Mouse (Mus musculus): ENCODE results near the gene Hecw2.

The Hecw2 gene

GRCm38 (mm10) chr1:54118342-54118973 lies 76.5 kb downstream of the Hecw2 start:
- DNase-seq (ENCODE audit: low spot score in 2 of 2), result no peak

- no peak for DNase-seq (ENCODE audit: low spot score in 2 of 2)
Observed at GRCm38 (mm10) chr1:54110920-54111605, 83.9 kb downstream of the Hecw2 start.

GRCm38 (mm10) chr1:54109255-54109654 lies 85.7 kb downstream of the Hecw2 start:
- DNase-seq (ENCODE audit: low spot score in 2 of 2), result no peak

- DNase-seq (ENCODE audit: low spot score in 2 of 2), result no peak
Observed at GRCm38 (mm10) chr1:54106756-54107155, 88.2 kb downstream of the Hecw2 start.

GRCm38 (mm10) chr1:54079708-54080107 lies 115.3 kb downstream of the Hecw2 start:
- DNase-seq (ENCODE audit: low spot score in 2 of 2), result no peak

GRCm38 (mm10) chr1:54074456-54074855 lies 120.5 kb downstream of the Hecw2 start:
- no peak for DNase-seq (ENCODE audit: low spot score in 2 of 2)

- no peak for DNase-seq (ENCODE audit: low spot score in 2 of 2)
Observed at GRCm38 (mm10) chr1:54070121-54070520, 124.8 kb downstream of the Hecw2 start.

- no peak for DNase-seq (ENCODE audit: low spot score in 2 of 2)
Observed at GRCm38 (mm10) chr1:54068248-54068647, 126.7 kb downstream of the Hecw2 start.

GRCm38 (mm10) chr1:54065434-54065833 lies 129.5 kb downstream of the Hecw2 start:
- DNase-seq (ENCODE audit: low spot score in 2 of 2), result no peak

GRCm38 (mm10) chr1:54061078-54061477 lies 133.9 kb downstream of the Hecw2 start:
- DNase-seq (ENCODE audit: low spot score in 2 of 2), result no peak

- DNase-seq (ENCODE audit: low spot score in 2 of 2), result no peak
Observed at GRCm38 (mm10) chr1:54059731-54060130, 135.2 kb downstream of the Hecw2 start.

GRCm38 (mm10) chr1:54052771-54053170 lies 142.2 kb downstream of the Hecw2 start:
- no peak for DNase-seq (ENCODE audit: low spot score in 2 of 2)

- DNase-seq (ENCODE audit: low spot score in 2 of 2), result no peak
Observed at GRCm38 (mm10) chr1:54046923-54047322, 148.0 kb downstream of the Hecw2 start.

GRCm38 (mm10) chr1:54039062-54039461 lies 155.9 kb downstream of the Hecw2 start:
- DNase-seq (ENCODE audit: low spot score in 2 of 2), result no peak

- no peak for DNase-seq (ENCODE audit: low spot score in 2 of 2)
Observed at GRCm38 (mm10) chr1:54017686-54018085, 177.3 kb downstream of the Hecw2 start.

GRCm38 (mm10) chr1:54015739-54016138 lies 179.2 kb downstream of the Hecw2 start:
- no peak for DNase-seq (ENCODE audit: low spot score in 2 of 2)

GRCm38 (mm10) chr1:54012414-54012813 lies 182.6 kb downstream of the Hecw2 start:
- DNase-seq (ENCODE audit: low spot score in 2 of 2), result no peak

GRCm38 (mm10) chr1:54009418-54010064 lies 185.4 kb downstream of the Hecw2 start:
- DNase-seq (ENCODE audit: low spot score in 2 of 2), result no peak

- DNase-seq (ENCODE audit: low spot score in 2 of 2), result no peak
Observed at GRCm38 (mm10) chr1:54005860-54006386, 189.0 kb downstream of the Hecw2 start.

GRCm38 (mm10) chr1:54003288-54003687 lies 191.7 kb downstream of the Hecw2 start:
- DNase-seq (ENCODE audit: low spot score in 2 of 2), result no peak

- no peak for DNase-seq (ENCODE audit: low spot score in 2 of 2)
Observed at GRCm38 (mm10) chr1:54002077-54002476, 192.9 kb downstream of the Hecw2 start.

- no peak for DNase-seq (ENCODE audit: low spot score in 2 of 2)
Observed at GRCm38 (mm10) chr1:53997239-53997638, 197.7 kb downstream of the Hecw2 start.

Measured in spleen, postnatal 4 days (tissue).